Mouse (Mus musculus): ENCODE measurements around the gene F2r. TPM values are rescaled to one million over a fixed set of nuclear protein-coding genes. Genes with fewer than 3 reads are reported as not detected.

F2r gene
- polyA plus RNA-seq, 1 experiment = 15.1 TPM

- Histone ChIP-seq H3K27ac (ENCODE audit: insufficient read depth, low read depth, low read length) (no peak overlapping the region), H3K36me3 (ENCODE audit: control insufficient read depth, insufficient read depth, low read length) (no peaks in the 10 kb centered on the region), H3K4me3 (ENCODE audit: low read depth, low read length) (no peak overlapping the region), H3K27me3 (ENCODE audit: control insufficient read depth, insufficient read depth, low read length) (no peaks in the 10 kb centered on the region; the same call in 1 of the 2 replicates), H3K4me1 (ENCODE audit: control insufficient read depth, insufficient read depth, insufficient read length, low read length) (no peaks in the 10 kb centered on the region)
- 65% methylated on average over 19 of the region's 19 CpGs for WGBS
- TF ChIP-seq POLR2A (IDR thresholded peaks at IDR 0.05; ENCODE audit: low read depth, low read length) = no peak
- TF ChIP-seq CTCF (IDR thresholded peaks at IDR 0.05; ENCODE audit: extremely low read depth, insufficient read length, insufficient replicate concordance, low read depth, low read length) = no peak
Measured at GRCm38 (mm10) chr13:95583237-95584189, 34.8 kb downstream of the F2r start.

GRCm38 (mm10) chr13:95581850-95582249, 36.4 kb downstream of the F2r start:
- WGBS = 44% methylated on average over 1 of the region's 1 CpGs
- H3K4me3 ChIP-seq (ENCODE audit: low read depth, low read length) = no peak overlapping the region

GRCm38 (mm10) chr13:95578016-95578697, 40.1 kb downstream of the F2r start:
- TF ChIP-seq POLR2A (IDR thresholded peaks at IDR 0.05; ENCODE audit: low read depth, low read length) = no peak
- no peak for TF ChIP-seq CTCF (IDR thresholded peaks at IDR 0.05; ENCODE audit: extremely low read depth, insufficient read length, insufficient replicate concordance, low read depth, low read length)
- no peaks in the 10 kb centered on the region for H3K4me1 ChIP-seq (ENCODE audit: control insufficient read depth, insufficient read depth, insufficient read length, low read length)
- 90% methylated on average over 5 of the region's 5 CpGs for WGBS

More at GRCm38 (mm10) chr13:95581850-95582249, 36.4 kb downstream of the F2r start:
- Histone ChIP-seq H3K27ac (ENCODE audit: insufficient read depth, low read depth, low read length) (no peak overlapping the region), H3K27me3 (ENCODE audit: control insufficient read depth, insufficient read depth, low read length) (no peaks in the 10 kb centered on the region; the same call in 1 of the 2 replicates), H3K36me3 (ENCODE audit: control insufficient read depth, insufficient read depth, low read length) (no peaks in the 10 kb centered on the region), H3K4me1 (ENCODE audit: control insufficient read depth, insufficient read depth, insufficient read length, low read length) (no peaks in the 10 kb centered on the region)
- TF ChIP-seq POLR2A (IDR thresholded peaks at IDR 0.05; ENCODE audit: low read depth, low read length) (no peak), CTCF (IDR thresholded peaks at IDR 0.05; ENCODE audit: extremely low read depth, insufficient read length, insufficient replicate concordance, low read depth, low read length) (no peak)

GRCm38 (mm10) chr13:95570877-95571276, 47.4 kb downstream of the F2r start:
- TF ChIP-seq POLR2A (IDR thresholded peaks at IDR 0.05; ENCODE audit: low read depth, low read length) (no peak), CTCF (IDR thresholded peaks at IDR 0.05; ENCODE audit: extremely low read depth, insufficient read length, insufficient replicate concordance, low read depth, low read length) (no peak)
- Histone ChIP-seq H3K36me3 (ENCODE audit: control insufficient read depth, insufficient read depth, low read length) (no peaks in the 10 kb centered on the region), H3K4me1 (ENCODE audit: control insufficient read depth, insufficient read depth, insufficient read length, low read length) (no peaks in the 10 kb centered on the region), H3K4me3 (ENCODE audit: low read depth, low read length) (no peak overlapping the region), H3K27me3 (ENCODE audit: control insufficient read depth, insufficient read depth, low read length) (no peaks in the 10 kb centered on the region), H3K27ac (ENCODE audit: insufficient read depth, low read depth, low read length) (no peak overlapping the region)
- 96% methylated on average over 4 of the region's 4 CpGs for WGBS

More at GRCm38 (mm10) chr13:95578016-95578697, 40.1 kb downstream of the F2r start:
- Histone ChIP-seq H3K36me3 (ENCODE audit: control insufficient read depth, insufficient read depth, low read length) (no peaks in the 10 kb centered on the region), H3K27me3 (ENCODE audit: control insufficient read depth, insufficient read depth, low read length) (no peaks in the 10 kb centered on the region; the same call in 1 of the 2 replicates), H3K27ac (ENCODE audit: insufficient read depth, low read depth, low read length) (no peak overlapping the region), H3K4me3 (ENCODE audit: low read depth, low read length) (no peak overlapping the region)

GRCm38 (mm10) chr13:95569326-95569725, 49.0 kb downstream of the F2r start:
- TF ChIP-seq CTCF (IDR thresholded peaks at IDR 0.05; ENCODE audit: extremely low read depth, insufficient read length, insufficient replicate concordance, low read depth, low read length) (no peak), POLR2A (IDR thresholded peaks at IDR 0.05; ENCODE audit: low read depth, low read length) (no peak)

GRCm38 (mm10) chr13:95568336-95568735, 50.0 kb downstream of the F2r start:
- no peak overlapping the region for H3K27ac ChIP-seq (ENCODE audit: insufficient read depth, low read depth, low read length)
- TF ChIP-seq CTCF (IDR thresholded peaks at IDR 0.05; ENCODE audit: extremely low read depth, insufficient read length, insufficient replicate concordance, low read depth, low read length) = no peak
- TF ChIP-seq POLR2A (IDR thresholded peaks at IDR 0.05; ENCODE audit: low read depth, low read length) = no peak
- no peak overlapping the region for H3K4me3 ChIP-seq (ENCODE audit: low read depth, low read length)

More at GRCm38 (mm10) chr13:95569326-95569725, 49.0 kb downstream of the F2r start:
- Histone ChIP-seq H3K27ac (ENCODE audit: insufficient read depth, low read depth, low read length) (no peak overlapping the region), H3K36me3 (ENCODE audit: control insufficient read depth, insufficient read depth, low read length) (no peaks in the 10 kb centered on the region), H3K4me3 (ENCODE audit: low read depth, low read length) (no peak overlapping the region), H3K27me3 (ENCODE audit: control insufficient read depth, insufficient read depth, low read length) (no peaks in the 10 kb centered on the region), H3K4me1 (ENCODE audit: control insufficient read depth, insufficient read depth, insufficient read length, low read length) (no peaks in the 10 kb centered on the region)

More at GRCm38 (mm10) chr13:95568336-95568735, 50.0 kb downstream of the F2r start:
- Histone ChIP-seq H3K4me1 (ENCODE audit: control insufficient read depth, insufficient read depth, insufficient read length, low read length) (no peaks in the 10 kb centered on the region), H3K27me3 (ENCODE audit: control insufficient read depth, insufficient read depth, low read length) (no peaks in the 10 kb centered on the region), H3K36me3 (ENCODE audit: control insufficient read depth, insufficient read depth, low read length) (no peaks in the 10 kb centered on the region)
- WGBS = over 99% methylated on average over 3 of the region's 3 CpGs

Measured in small intestine, adult 2 months (tissue).